Mouse (Mus musculus) kidney, postnatal 36 days (tissue): ENCODE results near the gene Klhl32.
"Not testable (repeated sequence)": the region's sequence is repeated elsewhere in the genome, so short reads cannot be mapped to it uniquely, and the experiment has no call there.

Experiments used
- DNase-seq, 2 experiments: peaks; one replicate each; pipeline ENCODE4 v3.0.0; 2021 to 2022; ENCODE audit warnings: mixed read lengths in 2 of 2

The Klhl32 gene

GRCm38 (mm10) chr4:24850401-24851325 lies at the start of gene Klhl32:
Gene Klhl32, minus strand, starts transcription at chr4:24851124.
- DNase-seq, result peak; percentile 67 to 85

GRCm38 (mm10) chr4:24899146-24899545 lies 48.2 kb upstream of the Klhl32 start:
- no peak for DNase-seq

DNA sequence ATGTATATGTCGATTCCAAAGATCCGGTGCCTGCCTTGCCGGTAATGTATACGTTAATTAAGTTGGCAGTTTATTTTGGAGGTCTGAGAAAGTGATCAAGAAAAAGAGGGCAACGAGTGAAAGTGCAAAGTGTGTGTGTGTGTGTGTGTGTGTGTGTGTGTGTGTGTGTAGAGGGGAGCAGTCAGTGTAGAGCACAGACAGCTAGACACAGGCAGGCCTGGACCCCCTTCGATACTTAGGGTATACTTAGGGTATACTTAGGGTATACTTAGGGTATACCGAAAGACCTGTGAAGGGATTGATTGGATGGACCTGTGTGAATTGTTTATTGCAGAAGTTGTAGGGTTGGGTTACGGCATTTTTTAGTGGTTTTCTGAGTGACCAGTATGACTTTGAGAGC lies 47.7 kb upstream of the Klhl32 start:
- DNase-seq, result peak; percentile 11 to 24

DNA sequence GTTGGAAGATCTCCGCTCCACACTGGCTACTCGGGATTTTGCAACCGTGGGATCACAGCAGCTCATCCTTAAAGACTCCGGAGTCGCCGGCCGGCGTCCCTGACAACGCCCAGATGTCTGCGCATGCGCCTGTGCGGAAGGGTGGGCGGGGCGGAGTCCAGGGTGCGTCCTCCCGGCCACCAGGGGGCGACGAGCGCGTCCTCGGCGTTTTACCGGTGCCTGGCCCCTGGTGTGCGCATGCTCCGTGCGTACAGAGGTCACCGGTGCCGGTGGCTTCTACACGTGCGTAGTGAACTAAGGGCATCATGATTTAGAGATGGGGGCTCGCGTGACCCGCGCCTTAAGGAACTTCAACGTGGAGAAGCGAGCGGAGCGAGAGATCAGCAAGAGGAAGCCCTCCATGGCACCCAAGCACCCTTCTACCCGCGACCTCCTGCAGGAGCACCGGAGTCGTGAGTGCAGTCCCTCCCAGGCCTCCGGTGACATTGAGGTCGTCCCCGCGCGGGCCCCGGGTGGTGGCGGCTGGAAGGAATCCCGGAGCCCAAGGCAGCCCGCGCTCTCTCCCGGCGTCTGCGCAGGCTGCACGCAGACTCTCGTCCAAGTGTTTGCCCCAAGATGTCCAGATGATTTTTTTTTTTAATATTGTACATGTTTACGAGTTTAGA lies 47.1 kb upstream of the Klhl32 start, which contains the start of gene Ndufaf4:
TSS of gene Ndufaf4 (plus strand) at position 233 of the 665 bp plus-strand sequence.
- DNase-seq, result peak; percentile 96 to 99

DNA sequence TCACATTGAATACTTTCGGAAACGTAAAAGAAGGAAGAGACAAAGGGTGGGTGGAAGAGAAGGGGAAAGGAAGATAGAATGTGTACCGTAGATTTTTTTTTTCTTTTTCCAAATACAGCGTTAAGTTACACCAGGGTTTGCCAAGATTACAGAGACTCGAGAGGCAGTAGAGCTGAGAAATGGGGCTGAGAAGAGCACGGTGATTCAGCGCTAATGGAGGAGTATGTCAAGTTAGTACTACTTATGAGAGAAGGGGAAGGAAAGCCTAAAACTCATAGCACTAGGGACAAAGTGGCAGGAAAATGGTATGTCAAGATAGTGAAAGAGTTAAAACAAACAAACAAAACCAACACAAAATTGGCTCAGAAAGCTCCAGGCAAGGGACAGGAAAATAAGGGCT lies 46.4 kb upstream of the Klhl32 start:
- no peak for DNase-seq

DNA sequence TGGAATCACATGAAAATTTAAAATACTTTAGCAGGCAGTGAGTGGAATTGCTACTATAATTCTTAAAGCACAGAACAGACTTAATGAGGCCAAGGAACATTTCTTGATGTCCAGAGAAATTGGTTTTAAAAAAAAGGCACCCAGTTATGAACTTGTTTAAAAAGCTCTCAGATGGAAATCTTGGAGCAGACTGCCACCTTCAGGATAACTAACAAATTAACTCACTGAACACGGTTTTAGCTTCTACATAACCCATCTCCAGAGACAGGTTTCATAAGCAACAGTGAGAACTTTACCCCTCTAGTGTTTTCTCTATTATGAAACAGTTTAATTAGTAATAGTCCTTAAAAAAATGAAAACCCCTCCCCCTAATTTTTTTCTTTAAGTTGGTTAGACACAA lies 45.9 kb upstream of the Klhl32 start:
- peak; percentile 18 to 73 for DNase-seq

DNA sequence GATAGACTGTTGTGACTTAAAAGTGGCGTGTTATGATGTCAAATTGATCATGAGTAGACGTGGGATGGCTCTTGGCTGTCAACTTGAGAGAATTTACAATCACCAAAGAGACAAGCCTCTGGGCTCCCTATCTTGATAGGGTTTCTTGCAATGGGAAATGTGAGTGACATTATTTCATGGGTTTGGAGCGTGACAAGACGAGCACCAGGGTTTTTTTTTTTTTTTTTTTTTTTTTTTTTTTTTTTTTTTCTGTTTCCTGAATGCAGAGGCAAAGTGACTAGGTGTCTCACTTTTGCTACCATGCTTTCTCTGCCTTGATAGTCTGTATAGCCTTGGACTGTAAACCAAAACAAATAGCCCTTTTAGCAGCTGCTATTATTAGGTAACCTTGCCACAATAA lies 43.7 kb upstream of the Klhl32 start:
- no peak for DNase-seq

DNA sequence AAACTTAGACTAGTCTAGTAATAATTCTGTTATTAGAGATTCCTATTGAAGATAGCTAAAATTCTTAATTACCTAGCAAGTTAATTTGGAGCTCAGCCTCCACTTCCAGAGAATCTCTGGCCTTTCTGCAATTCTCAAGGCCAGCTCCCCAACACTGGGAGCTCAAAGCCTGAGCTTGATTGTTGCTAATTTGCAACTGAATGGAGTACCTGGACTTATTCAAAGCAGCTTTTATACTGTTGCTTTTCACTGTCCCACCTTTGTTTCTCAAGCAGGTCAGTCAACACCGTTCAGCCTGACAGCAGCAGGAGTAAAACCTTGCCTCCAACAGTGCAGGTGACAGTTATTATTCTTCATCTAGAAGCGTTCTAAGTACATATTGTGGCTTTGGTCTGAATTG lies 41.4 kb upstream of the Klhl32 start:
- not testable (repeated sequence) for DNase-seq

DNA sequence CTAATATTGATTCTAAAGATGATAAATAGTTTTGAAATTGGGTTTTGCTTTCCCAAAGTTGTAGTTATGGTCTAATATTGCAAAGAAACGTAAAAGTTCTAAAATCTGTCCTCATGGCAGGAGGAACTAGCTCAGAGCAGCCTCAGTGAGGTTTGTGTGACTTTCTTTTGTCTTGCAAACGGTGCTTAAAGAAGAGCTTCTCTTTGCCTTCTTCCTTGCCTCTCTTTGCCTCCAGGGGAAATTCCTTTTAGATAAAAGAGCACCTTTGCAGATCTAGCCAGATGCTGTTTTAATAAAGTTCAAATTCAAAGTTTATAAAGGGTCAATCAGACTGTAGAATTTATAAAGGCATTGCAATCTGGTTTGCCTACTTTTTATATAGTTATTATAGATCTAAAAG lies 38.5 kb upstream of the Klhl32 start:
- not testable (repeated sequence) for DNase-seq

DNA sequence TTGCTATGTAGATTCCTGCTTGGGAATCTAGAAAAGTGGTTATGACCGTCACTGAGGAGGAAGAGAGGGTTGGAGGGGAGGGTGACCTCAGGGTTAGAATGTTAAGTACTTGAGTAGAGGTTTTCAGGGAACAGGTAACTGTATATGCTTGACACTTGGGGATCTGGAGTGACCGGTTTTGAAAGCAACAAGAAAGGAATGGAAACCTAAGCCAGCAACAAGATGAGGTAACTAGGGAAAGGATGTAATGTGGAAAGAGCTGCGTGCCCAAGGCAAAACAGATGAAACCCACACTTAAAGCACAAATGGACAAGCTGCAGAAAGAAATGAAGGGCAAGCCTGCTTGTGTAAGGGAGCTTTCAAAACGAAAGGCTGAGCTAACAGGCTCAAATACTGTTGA lies 18.3 kb upstream of the Klhl32 start:
- DNase-seq, result no peak

DNA sequence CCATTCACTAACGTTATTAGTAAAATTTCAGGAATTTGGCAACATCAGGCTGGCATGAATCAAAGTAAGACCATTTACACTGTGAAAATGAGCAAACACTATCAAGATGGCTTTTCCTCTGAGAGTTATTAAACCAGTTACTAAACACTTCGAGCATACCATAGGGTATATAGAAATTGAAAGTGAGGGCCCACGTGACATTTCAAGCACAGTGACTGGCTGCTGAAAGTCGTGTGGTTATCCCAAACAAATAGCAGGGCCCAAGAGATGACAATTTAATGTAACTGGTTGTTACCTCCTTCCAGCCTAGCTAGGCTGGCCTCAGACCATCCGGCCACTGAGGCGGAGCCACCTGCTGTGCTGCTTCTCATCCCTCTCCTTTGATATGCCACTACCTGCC lies 14.8 kb upstream of the Klhl32 start:
- DNase-seq, result no peak

DNA sequence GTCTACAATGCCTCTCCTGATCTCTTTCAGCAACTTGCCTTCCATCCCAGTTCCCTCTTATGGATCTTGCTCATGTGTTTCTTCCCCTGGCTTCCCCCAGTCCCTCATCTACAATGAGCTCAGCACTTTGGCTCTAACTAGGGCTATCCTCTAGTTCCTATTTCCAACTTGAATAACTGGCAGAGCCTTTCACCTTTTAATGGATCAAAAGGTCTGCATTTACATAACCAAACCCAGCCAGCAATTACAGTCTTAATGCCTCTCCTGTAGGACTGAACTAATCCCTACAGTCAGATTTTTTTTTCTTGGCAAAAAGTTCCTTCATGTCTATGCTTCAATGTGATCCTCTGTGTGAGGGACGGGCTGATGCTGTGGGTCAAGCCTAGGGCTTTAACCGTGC lies 3.5 kb downstream of the Klhl32 start:
- DNase-seq, result peak in 1 of 2 experiments; percentile 1

GRCm38 (mm10) chr4:24845546-24845945 lies 5.4 kb downstream of the Klhl32 start:
- DNase-seq, result no peak

GRCm38 (mm10) chr4:24838567-24838966 lies 12.4 kb downstream of the Klhl32 start:
- no peak for DNase-seq

DNA sequence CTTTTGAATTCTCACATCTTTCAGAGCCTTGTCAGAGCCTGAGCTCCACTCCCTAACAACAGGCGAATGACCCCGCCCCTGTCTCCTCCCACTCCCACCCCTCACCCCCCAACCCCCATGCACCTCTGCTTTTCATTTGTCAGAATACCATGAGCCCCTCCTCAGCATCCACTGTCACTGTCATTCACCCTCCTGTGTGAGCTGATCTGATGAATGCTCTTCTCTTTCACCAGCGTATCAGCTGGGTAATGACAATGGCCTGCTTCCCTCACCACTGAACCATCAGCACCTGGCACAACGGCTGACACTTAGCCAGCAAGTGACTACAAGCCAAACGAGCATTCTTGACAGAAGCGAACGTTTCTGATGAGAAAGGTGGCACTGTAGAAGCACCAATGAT lies 15.4 kb downstream of the Klhl32 start:
- DNase-seq, result no peak

GRCm38 (mm10) chr4:24808316-24808715 lies 42.6 kb downstream of the Klhl32 start:
- no peak for DNase-seq

DNA sequence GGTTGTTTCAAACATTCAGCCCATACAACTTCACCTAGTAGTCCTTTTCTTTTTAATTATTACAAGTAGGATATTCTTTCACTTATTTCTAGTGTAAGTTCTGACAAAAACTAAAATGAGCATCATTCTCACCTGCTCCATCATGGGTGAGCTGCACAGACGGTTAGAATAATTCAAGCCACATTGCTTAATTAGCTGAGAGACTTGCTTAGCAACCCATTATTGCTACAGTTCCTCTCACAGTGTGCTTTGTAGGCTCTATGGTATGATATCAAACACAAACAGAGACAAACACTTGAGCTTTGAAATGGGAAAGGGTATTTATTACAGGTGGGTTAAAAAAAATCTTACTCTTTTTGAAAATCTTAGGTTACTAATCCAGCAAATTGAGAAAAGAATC lies 49.0 kb downstream of the Klhl32 start:
- no peak for DNase-seq

GRCm38 (mm10) chr4:24801343-24801742 lies 49.6 kb downstream of the Klhl32 start:
- no peak for DNase-seq

- DNase-seq, result no peak
Measured at GRCm38 (mm10) chr4:24800345-24800936, 50.5 kb downstream of the Klhl32 start.

DNA sequence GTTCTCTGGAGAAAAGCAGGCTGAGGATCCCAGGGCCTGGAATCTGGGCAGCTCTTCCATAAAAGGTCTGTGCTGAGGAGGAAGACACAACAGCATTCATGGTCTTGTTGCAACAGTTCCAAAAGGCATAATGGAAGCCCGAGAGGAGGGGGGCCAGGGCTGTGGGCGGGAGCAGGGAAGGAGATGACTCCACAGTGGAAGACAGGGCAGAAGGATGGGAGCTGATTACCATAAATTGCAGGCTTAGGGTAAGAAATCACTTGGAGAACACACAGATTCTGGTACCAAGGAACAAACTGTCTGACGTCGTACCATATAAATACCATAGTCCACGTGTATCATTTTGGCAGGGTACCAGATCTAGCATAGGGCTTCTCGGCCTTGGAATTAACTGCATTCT lies 51.9 kb downstream of the Klhl32 start:
- no peak for DNase-seq

DNA sequence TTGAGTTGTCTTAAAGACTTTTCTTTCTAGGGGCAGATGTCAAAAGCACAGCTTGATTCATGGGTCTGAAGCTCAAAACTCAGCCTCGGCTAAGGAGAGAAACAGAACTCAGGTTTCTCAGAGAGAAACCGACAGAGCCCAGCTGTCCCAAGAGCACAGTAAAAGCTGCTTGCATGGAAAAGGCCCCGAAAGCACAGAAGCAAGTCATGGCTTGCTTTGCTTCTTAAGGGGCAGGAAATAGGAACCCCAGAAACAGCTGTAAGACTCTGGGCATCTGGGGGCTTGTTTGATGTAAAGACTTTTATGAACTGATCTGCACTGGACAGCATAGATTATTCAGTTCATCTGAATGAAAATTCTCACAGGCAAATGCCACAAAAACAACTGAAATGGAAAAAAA lies 53.1 kb downstream of the Klhl32 start:
- DNase-seq, result no peak

DNA sequence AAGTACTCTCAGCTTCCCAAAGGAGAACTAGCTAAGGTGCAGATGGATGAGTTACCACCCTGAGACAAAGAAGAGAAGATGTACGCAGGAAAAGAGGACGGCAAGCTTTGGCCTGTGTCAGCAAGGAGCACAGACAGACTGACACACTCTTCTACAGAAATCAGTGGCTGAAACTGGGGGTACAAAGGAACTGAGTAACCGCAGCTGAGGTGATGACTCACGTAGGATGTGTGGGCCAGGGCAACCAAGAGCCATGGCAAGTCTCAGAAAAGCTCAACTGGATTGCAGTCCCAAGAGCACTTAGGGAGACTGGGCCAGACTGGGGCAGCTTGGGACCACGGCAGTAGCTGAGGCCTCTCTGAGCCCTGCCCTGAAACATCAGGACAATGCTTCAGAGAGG lies 53.6 kb downstream of the Klhl32 start:
- no peak for DNase-seq

DNA sequence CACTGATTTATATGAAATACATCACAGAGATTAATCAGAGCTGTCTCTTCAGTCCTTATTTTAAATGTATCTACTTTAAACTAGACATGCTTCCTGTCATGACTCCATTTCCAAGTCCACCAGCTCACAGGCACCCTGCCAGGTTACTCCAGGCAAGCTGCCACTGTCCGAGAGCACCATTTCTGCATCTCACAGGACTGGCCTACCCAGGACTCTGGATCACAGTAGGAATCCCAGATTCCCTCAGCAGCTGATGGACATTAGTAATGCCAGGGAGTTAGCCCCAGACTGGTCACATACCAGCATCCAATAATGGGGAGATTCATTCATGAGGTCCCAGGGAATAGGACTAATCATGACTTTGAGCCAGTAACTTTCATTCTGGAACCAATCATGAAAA lies 54.7 kb downstream of the Klhl32 start:
- peak; percentile 9 to 63 for DNase-seq

GRCm38 (mm10) chr4:24795180-24795579 lies 55.7 kb downstream of the Klhl32 start:
- DNase-seq, result no peak
